Mouse (Mus musculus) heart, adult 2 months (tissue): ENCODE measurements around the gene Prelid1. TPM values are rescaled to one million over a fixed set of nuclear protein-coding genes. Genes with fewer than 3 reads are reported as not detected.

Source experiments
- DNase-seq, 2 experiments: peaks; one replicate each; pipeline ENCODE4 v3.0.0; 2021
- H3K27ac ChIP-seq: fragments of 200-600 bp; 2 replicates; pipeline ENCODE4 v1.8.1; 2022
- H3K27me3 ChIP-seq: fragments of 200-500 bp; 2 replicates; pipeline ENCODE4 v1.6.1; 2012; ENCODE audit warnings: mild to moderate bottlenecking, low read length, inconsistent platforms, mixed read lengths; ENCODE audit not compliant: control insufficient read depth, insufficient read depth
- H3K36me3 ChIP-seq: fragments of 200-500 bp; 2 replicates; pipeline ENCODE4 v1.6.1; 2012; ENCODE audit warnings: low read length, inconsistent platforms; ENCODE audit not compliant: control insufficient read depth, insufficient read depth
- H3K4me1 ChIP-seq: fragments of 200-500 bp; 2 replicates; pipeline ENCODE4 v1.6.1; 2011; ENCODE audit warnings: low read length; ENCODE audit not compliant: control insufficient read depth, insufficient read depth
- H3K4me3 ChIP-seq: fragments of 200-600 bp; 2 replicates; pipeline ENCODE4 v1.8.1; 2022
- H3K79me2 ChIP-seq: fragments of 200-500 bp; replicated peaks from 2 replicates; pipeline ENCODE4 v1.6.1; 2012; ENCODE audit warnings: mild to moderate bottlenecking, inconsistent platforms, low read length, moderate library complexity, mixed read lengths; ENCODE audit not compliant: control insufficient read depth, insufficient read depth
- H3K9ac ChIP-seq: fragments of 200-500 bp; 2 replicates; pipeline ENCODE4 v1.6.1; 2012; ENCODE audit warnings: low read depth, mild to moderate bottlenecking, control low read depth, inconsistent platforms, low read length, mixed read lengths
- CTCF ChIP-seq: fragments of 200-600 bp; IDR thresholded peaks from 2 replicates; pipeline ENCODE4 v1.8.1; 2022; ENCODE audit warnings: antibody characterized with exemption, mild to moderate bottlenecking, moderate library complexity
- EP300 ChIP-seq: fragments of 200-500 bp; IDR thresholded peaks from 2 replicates; pipeline ENCODE4 v1.6.1; 2011; ENCODE audit warnings: low read depth, low read length, control low read depth; ENCODE audit not compliant: insufficient read depth
- POLR2A ChIP-seq: fragments of 200-500 bp; IDR thresholded peaks from 2 replicates; pipeline ENCODE4 v1.6.1; 2011; ENCODE audit warnings: mild to moderate bottlenecking, low read depth, low read length, control low read depth; ENCODE audit not compliant: insufficient read depth
- WGBS: fragments of 180-500 bp; shearing (Covaris S2); methylation state at CpG from one replicate; pipeline ENCODE4 v1.1.7; 2018; 5-methylcytosine and 5-hydroxymethylcytosine counted together
- intact Hi-C: fragments of 180-260 bp; cut with DNase I; formaldehyde crosslinking; loops from one replicate; pipeline ENCODE4 v1.15.1; 2025
- polyA plus RNA-seq: library from polyadenylated mRNA; depleted of rRNA; stranded (reverse); fragments of >200 nt; gene quantifications from 2 replicates; pipeline ENCODE4 v1.2.3, GENCODE M21; 2012
- total RNA-seq, 2 experiments: library from RNA; stranded (reverse); gene quantifications; 2 replicates each; pipeline ENCODE4 v1.2.3; 2021

Gene Prelid1
- total and polyA plus RNA-seq, 3 experiments = 37.4 to 70.1 (median 40.8) TPM

- H3K27ac ChIP-seq = no peak overlapping the region
- no peak for DNase-seq
- intact Hi-C loops = no loop called here
- H3K27me3 ChIP-seq = no peaks in the 10 kb centered on the region
- TF ChIP-seq CTCF (no peak), EP300 (no peak), POLR2A (no peak)
- H3K9ac ChIP-seq = no peak overlapping the region
- peaks cover 9% of the 10 kb centered on the region for H3K36me3 ChIP-seq
- 77% methylated on average over 8 of the region's 8 CpGs for WGBS
- H3K4me1 ChIP-seq = no peaks in the 10 kb centered on the region
- no peak overlapping the region for H3K4me3 ChIP-seq
- no peaks in the 10 kb centered on the region; the same call in 1 of the 2 replicates for H3K79me2 ChIP-seq
Observed at GRCm38 (mm10) chr13:55312028-55312630, 8.2 kb upstream of the Prelid1 start.

- H3K79me2 ChIP-seq = no peaks in the 10 kb centered on the region; the same call in 1 of the 2 replicates
- DNase-seq = no peak
- H3K9ac ChIP-seq = no peak overlapping the region
- no peak overlapping the region for H3K4me3 ChIP-seq
- H3K36me3 ChIP-seq = peaks cover 4% of the 10 kb centered on the region
- intact Hi-C loops = no loop called here
- WGBS = 65% methylated on average over 9 of the region's 9 CpGs
- no peaks in the 10 kb centered on the region for H3K4me1 ChIP-seq
- H3K27me3 ChIP-seq = no peaks in the 10 kb centered on the region
- H3K27ac ChIP-seq = no peak overlapping the region
- TF ChIP-seq EP300 = no peak
- no peak for TF ChIP-seq CTCF
- TF ChIP-seq POLR2A = no peak
Observed at GRCm38 (mm10) chr13:55313051-55313450, 7.2 kb upstream of the Prelid1 start.

- Histone ChIP-seq H3K9ac (no peak overlapping the region), H3K4me3 (no peak overlapping the region), H3K36me3 (peaks cover 4% of the 10 kb centered on the region), H3K79me2 (no peaks in the 10 kb centered on the region; the same call in 1 of the 2 replicates), H3K27me3 (no peaks in the 10 kb centered on the region), H3K27ac (no peak overlapping the region), H3K4me1 (no peaks in the 10 kb centered on the region)
- 83% methylated on average over 2 of the region's 2 CpGs for WGBS
- TF ChIP-seq CTCF (no peak), EP300 (no peak), POLR2A (no peak)
- intact Hi-C loops = no loop called here
- DNase-seq = no peak
Observed at GRCm38 (mm10) chr13:55314891-55315412, 5.3 kb upstream of the Prelid1 start.

GRCm38 (mm10) chr13:55318351-55318750, 1.9 kb upstream of the Prelid1 start:
- Histone ChIP-seq H3K27me3 (no peaks in the 10 kb centered on the region), H3K36me3 (peaks cover 4% of the 10 kb centered on the region), H3K4me1 (peaks cover 3% of the 10 kb centered on the region), H3K9ac (no peak overlapping the region), H3K27ac (no peak overlapping the region), H3K79me2 (peaks cover 3% of the 10 kb centered on the region), H3K4me3 (no peak overlapping the region)
- intact Hi-C loops = no loop called here
- no peak for TF ChIP-seq CTCF
- no peak for TF ChIP-seq EP300
- no peak for TF ChIP-seq POLR2A
- 68% methylated on average over 3 of the region's 3 CpGs for WGBS
- no peak for DNase-seq

- peak within 1 kb of the TSS; percentile 84 for H3K4me3 ChIP-seq
- under 1% methylated on average over 72 of the region's 73 CpGs for WGBS
- H3K4me1 ChIP-seq = peaks cover 3% of the 10 kb centered on the region
- H3K36me3 ChIP-seq = no peaks in the 10 kb centered on the region
- intact Hi-C loops = loop anchor here (5.0 to 10.0 kb wide), 3 partner anchors 109 to 217 kb away; partner anchors contain the start of genes Uimc1 and Zfp346
- peaks cover 3% of the 10 kb centered on the region; the same call in 1 of the 2 replicates for H3K79me2 ChIP-seq
- peak within 1 kb of the TSS; percentile 85 for H3K27ac ChIP-seq
- peak; percentile 92 for DNase-seq
- no peaks in the 10 kb centered on the region for H3K27me3 ChIP-seq
- H3K9ac ChIP-seq = peak within 1 kb of the TSS; percentile 90
- TF ChIP-seq POLR2A = peak; percentile 78
- no peak for TF ChIP-seq EP300
Observed at GRCm38 (mm10) chr13:55321434-55322129, 1.3 kb downstream of the Prelid1 start, which contains the start of gene Rab24. TSS of gene Rab24 (minus strand) at chr13:55321946.
